Mouse (Mus musculus) kidney, postnatal 25 days (tissue): Measurements from ENCODE around the gene Lrrc25.

Experiments
- DNase-seq, 2 experiments: peaks; one replicate each; pipeline ENCODE4 v3.0.0; 2021; ENCODE audit warnings: mixed read lengths in 2 of 2

Lrrc25 gene

GRCm38 (mm10) chr8:70599507-70600290, 16.3 kb upstream of the Lrrc25 start:
- DNase-seq, result peak in 1 of 2 experiments; percentile 39

GRCm38 (mm10) chr8:70600473-70601270, 15.3 kb upstream of the Lrrc25 start:
- peak; percentile 74 to 80 for DNase-seq

- DNase-seq, result peak; percentile 91 to 94
These were observed 14.7 kb upstream of the Lrrc25 start for GRCm38 (mm10) chr8:70601271-70601649.

GRCm38 (mm10) chr8:70602139-70602811, 13.7 kb upstream of the Lrrc25 start:
- DNase-seq, result no peak

- no peak for DNase-seq
These were observed 11.4 kb upstream of the Lrrc25 start for GRCm38 (mm10) chr8:70604558-70604957.

- no peak for DNase-seq
These were observed 9.8 kb upstream of the Lrrc25 start for GRCm38 (mm10) chr8:70605871-70606779.

- DNase-seq, result peak in 1 of 2 experiments; percentile 69
These were observed 9.0 kb upstream of the Lrrc25 start for GRCm38 (mm10) chr8:70606780-70607602.

- no peak for DNase-seq
These were observed 8.4 kb upstream of the Lrrc25 start for GRCm38 (mm10) chr8:70607603-70607897.

- peak in 1 of 2 experiments; percentile 73 for DNase-seq
These were observed 7.8 kb upstream of the Lrrc25 start for GRCm38 (mm10) chr8:70607898-70608748.

- DNase-seq, result no peak
These were observed 7.1 kb upstream of the Lrrc25 start, which contains the start of gene Ssbp4 for GRCm38 (mm10) chr8:70608749-70609367. TSS of gene Ssbp4 (minus strand) at chr8:70608872.

GRCm38 (mm10) chr8:70609368-70609848, 6.5 kb upstream of the Lrrc25 start:
- DNase-seq, result peak; percentile 87 to 95

GRCm38 (mm10) chr8:70609849-70610795, 5.8 kb upstream of the Lrrc25 start:
- peak; percentile 92 to 96 for DNase-seq

GRCm38 (mm10) chr8:70610796-70611771, 4.9 kb upstream of the Lrrc25 start:
- peak; percentile 81 to 88 for DNase-seq

GRCm38 (mm10) chr8:70611849-70612248, 4.1 kb upstream of the Lrrc25 start:
- DNase-seq, result peak; percentile 82 to 92

GRCm38 (mm10) chr8:70613763-70614162, 2.2 kb upstream of the Lrrc25 start:
- no peak for DNase-seq

- no peak for DNase-seq
These were observed 1.5 kb upstream of the Lrrc25 start for GRCm38 (mm10) chr8:70614469-70614868.

- no peak for DNase-seq
These were observed 674 bp upstream of the Lrrc25 start for GRCm38 (mm10) chr8:70615281-70615680.
